Mouse (Mus musculus) intestine, embryonic 14.5 days (tissue): ENCODE data around the gene Upf1. TPM values are rescaled to one million over a fixed set of nuclear protein-coding genes. Genes with fewer than 3 reads are reported as not detected.

Experiments
- ATAC-seq: fragments of 200-750 bp; cut with Nextera tagmentation; replicated peaks from 2 replicates; pipeline ENCODE4 v1.8.0; 2017; ENCODE audit warnings: low read depth, moderate number of reproducible peaks, moderate TSS enrichment, moderate library complexity; ENCODE audit not compliant: low FRiP score, low TSS enrichment
- DNase-seq: peaks from one replicate; pipeline ENCODE4 v3.0.0-alpha.2; 2018; ENCODE audit warnings: low spot score
- H3K27ac ChIP-seq: fragments of 300-500 bp; sonication (generic); 2 replicates; pipeline ENCODE4 v1.5.1; 2014; ENCODE audit warnings: low read depth, mild to moderate bottlenecking, control low read depth
- H3K27me3 ChIP-seq: fragments of 300-500 bp; sonication (generic); replicated peaks from 2 replicates; pipeline ENCODE4 v1.6.1; 2014; ENCODE audit warnings: low read length, control low read depth; ENCODE audit not compliant: control insufficient read depth, insufficient read depth
- H3K36me3 ChIP-seq: fragments of 300-500 bp; sonication (generic); 2 replicates; pipeline ENCODE4 v1.6.1; 2014; ENCODE audit warnings: low read length, control low read depth; ENCODE audit not compliant: control insufficient read depth, insufficient read depth
- H3K4me1 ChIP-seq: fragments of 300-500 bp; sonication (generic); replicated peaks from 2 replicates; pipeline ENCODE4 v1.6.1; 2014; ENCODE audit warnings: low read length, control low read depth, mixed read lengths; ENCODE audit not compliant: control insufficient read depth, insufficient read depth
- H3K4me2 ChIP-seq: fragments of 300-500 bp; sonication (generic); 2 replicates; pipeline ENCODE4 v1.6.1; 2014; ENCODE audit warnings: low read length
- H3K4me3 ChIP-seq: fragments of 300-500 bp; sonication (generic); 2 replicates; pipeline ENCODE4 v1.5.1; 2014; ENCODE audit warnings: low read depth, low read length, control low read depth, mixed read lengths
- H3K9ac ChIP-seq: fragments of 300-500 bp; sonication (generic); 2 replicates; pipeline ENCODE4 v1.6.1; 2014; ENCODE audit warnings: mild to moderate bottlenecking, low read length
- H3K9me3 ChIP-seq: fragments of 300-500 bp; sonication (generic); 2 replicates; pipeline ENCODE4 v1.6.1; 2016; ENCODE audit warnings: low read length, control low read depth; ENCODE audit not compliant: control insufficient read depth
- WGBS: fragments of 180-500 bp; shearing (Covaris S2); extraction: QIAGEN DNeasy Blood & Tissue Kit; methylation state at CpG from one replicate; pipeline ENCODE4 v1.1.7; 2014; 5-methylcytosine and 5-hydroxymethylcytosine counted together
- polyA plus RNA-seq: library from polyadenylated mRNA; unstranded; fragments of >200 nt; fragmentation: Nextera tagmentation; extraction: Ambion mirVana; gene quantifications from 2 replicates; pipeline ENCODE4 v1.2.1, GENCODE M21; 2014

The Upf1 gene
- polyA plus RNA-seq, 1 experiment from 2014 or later, result 19.4 TPM

DNA sequence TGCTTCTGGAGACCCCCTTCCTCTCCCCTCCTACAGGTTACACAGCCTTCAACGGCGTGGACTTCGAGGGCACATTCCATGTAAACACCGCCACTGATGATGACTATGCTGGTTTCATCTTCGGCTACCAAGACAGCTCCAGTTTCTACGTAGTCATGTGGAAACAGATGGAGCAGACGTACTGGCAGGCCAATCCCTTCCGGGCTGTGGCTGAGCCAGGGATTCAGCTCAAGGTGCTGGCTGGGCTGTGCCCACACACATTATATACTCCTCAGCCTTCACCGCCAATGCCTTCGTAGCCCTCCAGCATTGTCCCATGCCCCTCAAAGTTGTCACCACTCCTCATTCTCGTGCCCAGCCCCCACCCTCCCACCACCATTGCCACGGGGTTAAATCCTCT is 27.0 kb upstream of the Upf1 start:
- Histone ChIP-seq H3K9me3 (no peaks in the 10 kb centered on the region), H3K4me2 (no peak overlapping the region), H3K4me1 (peaks cover 5% of the 10 kb centered on the region), H3K36me3 (peaks cover 2% of the 10 kb centered on the region; the same call in 1 of the 2 replicates), H3K27ac (no peak overlapping the region), H3K27me3 (peaks cover 40% of the 10 kb centered on the region), H3K9ac (no peak overlapping the region), H3K4me3 (no peak overlapping the region)
- ATAC-seq, result no peak
- DNase-seq, result no peak
- 79% methylated on average over 12 of the region's 12 CpGs for WGBS

DNA sequence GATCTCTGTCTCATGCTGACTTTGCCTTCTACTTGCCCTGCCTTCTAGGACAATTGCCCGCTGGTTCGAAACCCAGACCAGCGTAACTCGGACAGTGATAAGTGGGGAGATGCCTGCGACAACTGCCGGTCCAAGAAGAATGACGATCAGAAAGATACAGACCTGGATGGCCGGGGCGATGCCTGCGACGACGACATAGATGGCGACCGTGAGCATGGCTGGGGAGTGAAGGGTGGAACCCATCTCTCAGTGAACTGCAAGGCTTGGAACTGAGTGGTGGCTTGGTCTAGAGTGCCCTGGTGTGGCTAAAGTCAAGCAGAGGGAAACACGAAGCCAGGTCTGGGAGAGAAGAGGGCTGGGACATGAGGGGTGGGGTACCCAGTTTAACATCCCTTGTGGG is 24.0 kb upstream of the Upf1 start:
- no peak for DNase-seq

DNA sequence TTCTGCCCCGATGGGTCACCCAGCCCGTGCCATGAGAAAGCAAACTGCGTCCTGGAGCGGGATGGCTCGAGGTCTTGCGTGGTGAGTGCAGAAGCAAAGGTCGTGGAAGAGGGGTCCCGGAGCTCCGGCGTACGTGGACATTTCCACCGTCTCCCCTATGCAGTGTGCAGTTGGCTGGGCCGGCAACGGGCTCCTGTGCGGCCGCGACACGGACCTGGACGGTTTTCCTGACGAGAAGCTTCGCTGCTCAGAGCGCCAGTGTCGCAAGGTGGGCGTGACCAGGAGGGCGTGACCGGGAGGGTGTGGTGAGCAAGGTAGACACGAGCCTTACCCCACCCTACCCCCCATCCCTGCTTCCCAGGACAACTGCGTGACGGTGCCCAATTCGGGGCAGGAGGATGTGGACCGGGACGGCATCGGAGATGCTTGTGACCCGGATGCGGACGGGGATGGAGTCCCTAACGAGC is 23.2 kb upstream of the Upf1 start:
- Histone ChIP-seq H3K4me2 (no peak overlapping the region), H3K9ac (no peak overlapping the region), H3K27ac (no peak overlapping the region), H3K27me3 (peaks cover 74% of the 10 kb centered on the region), H3K36me3 (no peaks in the 10 kb centered on the region), H3K4me3 (0 out of 2 replicates have a peak overlapping the region, but pooled peaks have one; percentile 1), H3K4me1 (peaks cover 13% of the 10 kb centered on the region), H3K9me3 (no peaks in the 10 kb centered on the region)
- DNase-seq (no peak), ATAC-seq (no peak)
- 7% methylated on average over 37 of the region's 37 CpGs for WGBS

More for the DNA sequence above, 24.0 kb upstream of the Upf1 start:
- H3K4me1 ChIP-seq, result peaks cover 13% of the 10 kb centered on the region
- no peak overlapping the region for H3K27ac ChIP-seq
- no peak overlapping the region for H3K4me2 ChIP-seq
- H3K36me3 ChIP-seq, result no peaks in the 10 kb centered on the region
- peaks cover 70% of the 10 kb centered on the region for H3K27me3 ChIP-seq
- no peaks in the 10 kb centered on the region for H3K9me3 ChIP-seq
- WGBS, result 16% methylated on average over 15 of the region's 15 CpGs
- no peak for ATAC-seq
- H3K4me3 ChIP-seq, result no peak overlapping the region
- H3K9ac ChIP-seq, result no peak overlapping the region

DNA sequence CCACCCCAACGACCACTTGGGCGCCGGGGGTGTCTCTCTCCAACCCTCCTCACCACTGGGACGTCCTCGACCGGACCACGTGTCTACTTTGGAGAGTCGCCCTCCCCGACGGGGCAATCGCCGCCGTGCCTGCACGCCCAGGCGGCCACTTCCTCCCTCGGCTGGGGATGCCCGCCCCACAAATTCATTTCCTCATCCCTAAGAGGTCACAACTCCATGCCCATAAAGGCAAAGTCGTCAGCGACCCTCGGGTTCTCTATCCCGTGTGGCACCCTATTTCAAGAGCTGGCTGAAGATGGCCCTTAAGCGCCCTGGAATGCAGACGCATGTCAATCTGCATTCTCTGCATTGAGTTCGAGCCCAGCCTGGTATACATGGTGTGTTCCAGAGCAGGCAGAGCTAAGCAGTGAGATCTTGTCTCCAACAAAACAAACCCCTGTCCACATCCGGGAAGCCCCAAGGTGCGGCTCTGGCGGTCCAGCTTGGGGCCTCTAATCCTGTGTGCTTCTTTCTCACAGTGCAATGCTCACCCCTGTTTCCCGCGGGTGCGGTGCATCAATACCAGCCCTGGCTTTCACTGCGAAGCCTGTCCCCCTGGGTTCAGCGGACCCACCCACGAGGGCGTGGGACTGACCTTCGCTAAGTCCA is 22.3 kb upstream of the Upf1 start:
- ATAC-seq (no peak; the same call in 1 of the 2 replicates), DNase-seq (no peak)
- 5% methylated on average over 35 of the region's 35 CpGs for WGBS
- Histone ChIP-seq H3K9ac (no peak overlapping the region), H3K9me3 (no peaks in the 10 kb centered on the region), H3K4me3 (peak overlapping the region; percentile 37), H3K36me3 (no peaks in the 10 kb centered on the region), H3K27ac (no peak overlapping the region), H3K4me2 (peak overlapping the region; percentile 58; the same call in 1 of the 2 replicates), H3K4me1 (peaks cover 13% of the 10 kb centered on the region), H3K27me3 (peaks cover 74% of the 10 kb centered on the region)

DNA sequence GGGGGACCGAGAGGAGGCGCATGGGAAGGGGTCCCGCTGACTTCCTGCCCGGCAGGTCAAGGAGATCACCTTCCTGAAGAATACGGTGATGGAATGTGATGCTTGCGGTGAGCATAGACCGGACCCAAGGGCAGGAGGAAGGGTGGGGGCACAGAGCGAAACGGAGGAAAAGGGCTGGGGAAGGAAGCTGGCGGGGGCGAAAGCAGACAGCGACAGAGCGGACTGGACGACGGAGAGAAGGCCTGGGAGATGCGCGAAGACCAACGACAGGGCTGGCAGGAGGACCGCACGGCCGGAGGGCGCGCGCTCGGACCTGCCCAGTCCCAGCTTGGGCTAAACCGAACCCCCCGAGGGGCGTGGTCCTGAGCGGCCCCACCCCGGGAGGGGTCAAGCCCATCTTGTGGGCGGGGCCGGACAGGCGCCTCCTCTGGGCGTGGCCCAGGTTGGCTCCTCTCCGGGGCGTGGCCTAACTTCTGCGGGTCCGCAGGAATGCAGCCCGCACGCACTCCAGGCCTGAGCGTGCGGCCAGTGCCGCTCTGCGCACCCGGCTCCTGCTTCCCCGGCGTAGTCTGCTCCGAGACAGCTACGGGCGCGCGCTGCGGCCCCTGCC is 21.3 kb upstream of the Upf1 start:
- Histone ChIP-seq H3K4me1 (peaks cover 13% of the 10 kb centered on the region), H3K9me3 (no peaks in the 10 kb centered on the region), H3K36me3 (no peaks in the 10 kb centered on the region), H3K4me3 (peak overlapping the region; percentile 37), H3K4me2 (peak overlapping the region; percentile 58), H3K27ac (no peak overlapping the region), H3K27me3 (peaks cover 74% of the 10 kb centered on the region), H3K9ac (no peak overlapping the region)
- ATAC-seq (peak; percentile 75), DNase-seq (peak; percentile 76)
- WGBS, result under 1% methylated on average over 51 of the region's 53 CpGs

DNA sequence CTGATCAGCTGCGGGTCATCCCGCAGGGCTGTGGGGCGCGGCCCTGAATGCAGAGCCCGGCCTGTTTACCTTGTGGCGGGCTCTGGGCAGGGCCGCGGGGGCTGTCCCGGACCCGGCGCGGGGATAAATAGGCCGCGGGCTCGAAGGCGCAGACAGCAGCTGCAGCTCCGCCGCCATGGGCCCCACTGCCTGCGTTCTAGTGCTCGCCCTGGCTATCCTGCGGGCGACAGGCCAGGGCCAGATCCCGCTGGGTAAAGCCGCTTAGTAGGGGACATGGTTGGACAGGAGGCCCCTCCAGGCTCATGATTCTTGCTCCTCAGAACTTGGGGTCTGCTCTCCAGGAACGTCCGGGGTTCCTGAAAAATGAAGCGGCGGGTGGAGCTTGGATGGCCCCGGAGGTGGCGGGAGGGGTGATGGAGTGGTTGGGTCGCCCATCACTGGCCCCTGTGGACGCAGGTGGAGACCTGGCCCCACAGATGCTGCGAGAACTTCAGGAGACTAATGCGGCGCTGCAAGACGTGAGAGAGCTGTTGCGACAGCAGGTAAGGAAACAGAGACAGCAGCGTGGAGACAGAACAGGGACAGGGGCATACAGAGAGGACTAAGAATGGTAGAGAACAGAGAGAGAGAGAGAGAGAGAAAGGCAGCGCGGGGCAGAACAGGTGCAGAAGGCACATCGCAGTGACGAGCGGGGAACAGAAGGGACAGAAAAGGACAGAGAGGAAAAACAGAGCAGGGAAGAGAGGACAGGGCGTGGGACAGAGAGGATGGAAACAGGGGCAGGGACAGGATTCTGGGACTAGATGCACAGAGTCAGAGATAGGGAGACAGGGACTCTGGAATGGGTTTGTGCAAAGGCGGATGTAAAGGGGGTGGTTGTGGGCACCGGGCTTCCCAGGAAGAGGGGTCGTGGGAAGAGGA is 20.6 kb upstream of the Upf1 start, which contains the start of gene Comp:
Comp (plus strand) TSS at position 162 of the 921 bp plus-strand sequence.
- H3K36me3 ChIP-seq, result no peaks in the 10 kb centered on the region
- no peak within 1 kb of the TSS for H3K27ac ChIP-seq
- H3K27me3 ChIP-seq, result peaks cover 70% of the 10 kb centered on the region
- no peak for ATAC-seq
- no peak for DNase-seq
- 4% methylated on average over 47 of the region's 47 CpGs for WGBS
- peaks cover 13% of the 10 kb centered on the region for H3K4me1 ChIP-seq
- peak within 1 kb of the TSS; percentile 1; the same call in 1 of the 2 replicates for H3K9ac ChIP-seq
- peak within 1 kb of the TSS; percentile 58 for H3K4me2 ChIP-seq
- H3K9me3 ChIP-seq, result no peaks in the 10 kb centered on the region
- H3K4me3 ChIP-seq, result peak within 1 kb of the TSS; percentile 37

DNA sequence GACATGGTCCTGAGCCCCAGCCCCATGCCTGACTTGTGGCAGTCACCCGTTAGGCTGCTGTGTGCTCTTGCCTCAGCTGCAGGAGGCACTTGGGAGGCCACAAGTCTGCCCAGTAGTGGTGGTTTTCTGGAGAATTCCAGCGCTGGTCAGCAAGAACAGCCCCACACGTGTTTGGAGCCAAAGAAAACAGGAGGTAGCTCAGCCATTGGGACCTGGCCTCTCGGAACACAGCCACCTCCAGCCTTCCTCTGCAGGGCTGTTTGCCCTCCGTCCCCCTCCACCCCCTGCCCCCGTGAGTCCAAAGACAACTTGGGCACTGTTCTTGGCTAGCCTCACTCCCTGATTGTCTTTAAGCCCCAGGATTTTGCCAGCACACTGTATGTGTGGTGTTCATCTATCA is 18.9 kb upstream of the Upf1 start:
- ATAC-seq, result no peak
- H3K9me3 ChIP-seq, result no peaks in the 10 kb centered on the region
- DNase-seq, result no peak
- H3K4me3 ChIP-seq, result no peak overlapping the region
- H3K4me1 ChIP-seq, result peaks cover 13% of the 10 kb centered on the region
- H3K36me3 ChIP-seq, result no peaks in the 10 kb centered on the region
- no peak overlapping the region for H3K27ac ChIP-seq
- peaks cover 53% of the 10 kb centered on the region for H3K27me3 ChIP-seq
- whole genome bisulfite sequencing, result 37% methylated on average over 6 of the region's 6 CpGs
- no peak overlapping the region for H3K9ac ChIP-seq
- no peak overlapping the region for H3K4me2 ChIP-seq

DNA sequence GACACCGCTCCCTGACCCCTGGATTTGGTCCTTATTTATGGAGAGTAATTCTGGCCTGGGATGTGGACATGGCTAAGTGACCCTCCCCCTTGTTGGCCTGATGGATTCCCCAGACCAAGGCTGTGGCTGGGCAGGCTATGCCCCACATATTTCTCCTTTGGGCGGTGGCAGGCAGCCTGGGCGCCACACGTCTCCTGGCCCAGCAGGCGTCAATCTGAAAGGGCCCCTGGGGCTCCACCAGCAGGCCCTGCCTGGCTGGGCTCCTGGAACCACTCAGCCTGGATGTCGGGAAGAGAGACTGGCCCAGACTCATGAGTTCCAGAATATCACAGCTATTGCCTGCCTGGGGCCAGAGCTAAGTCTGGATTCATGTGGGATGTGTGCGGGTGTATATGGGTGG is 17.4 kb upstream of the Upf1 start:
- Histone ChIP-seq H3K9ac (no peak overlapping the region), H3K36me3 (no peaks in the 10 kb centered on the region), H3K9me3 (no peaks in the 10 kb centered on the region), H3K4me2 (no peak overlapping the region), H3K27ac (no peak overlapping the region), H3K27me3 (peaks cover 38% of the 10 kb centered on the region), H3K4me3 (no peak overlapping the region), H3K4me1 (peaks cover 8% of the 10 kb centered on the region; the same call in 1 of the 2 replicates)
- ATAC-seq (no peak), DNase-seq (no peak)
- WGBS, result 72% methylated on average over 7 of the region's 7 CpGs
